Mouse (Mus musculus): ENCODE measurements around the gene Sag.

DNA sequence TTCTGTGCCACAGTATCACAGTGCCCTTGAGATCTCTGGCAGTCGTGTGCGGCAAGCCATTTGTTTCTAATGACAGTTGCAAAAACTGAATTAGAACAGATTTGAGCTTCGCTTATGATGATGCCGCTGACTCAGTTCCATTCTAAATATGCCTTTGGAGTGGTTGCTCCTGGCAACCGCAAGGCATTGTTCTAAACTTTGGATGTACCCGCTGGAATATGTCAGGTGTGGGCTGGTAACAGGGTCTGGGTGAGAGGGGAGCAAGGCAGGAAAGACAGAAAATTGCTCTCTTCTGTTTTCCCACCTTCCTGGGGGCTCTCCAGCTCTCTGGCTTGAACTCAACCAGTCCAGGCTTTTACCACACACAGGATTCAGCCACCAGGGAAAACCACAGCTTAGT is 9.7 kb downstream of the Sag start:
- TF ChIP-seq ELF1 (IDR thresholded peaks at IDR 0.05; ENCODE audit: low read depth, low read length) (no peak), EP300 (IDR thresholded peaks at IDR 0.05; ENCODE audit: low read length) (no peak), ETS1 (conservative IDR thresholded peaks at IDR 0.05; ENCODE audit: low read depth, low read length) (no peak), KAT2A (IDR thresholded peaks at IDR 0.05; ENCODE audit: insufficient replicate concordance, low read length) (no peak), SIN3A (IDR thresholded peaks at IDR 0.05; ENCODE audit: low read length) (no peak), USF1 (IDR thresholded peaks at IDR 0.05; ENCODE audit: low read depth, low read length) (no peak), CHD2 (IDR thresholded peaks at IDR 0.05; ENCODE audit: low read length) (no peak), E2F4 (IDR thresholded peaks at IDR 0.05; ENCODE audit: insufficient replicate concordance, low read depth, low read length) (no peak), SMC3 (IDR thresholded peaks at IDR 0.05; ENCODE audit: low read depth, low read length) (no peak), ZKSCAN1 (IDR thresholded peaks at IDR 0.05; ENCODE audit: borderline replicate concordance, low read depth, low read length) (no peak), ZNF384 (IDR thresholded peaks at IDR 0.05; ENCODE audit: low read depth, low read length) (no peak), CTCF (conservative IDR thresholded peaks at IDR 0.05 in 1 of 2, IDR thresholded peaks at IDR 0.05 in 1 of 2; ENCODE audit: low read depth in 2 of 2, low read length in 2 of 2) (no peak)
